Mouse (Mus musculus) bone marrow, adult 2 months (tissue): ENCODE data around the gene Nrg4.

Experiments used
- CTCF ChIP-seq: fragments of 200-500 bp; IDR thresholded peaks from 2 replicates; pipeline ENCODE4 v1.5.1; 2011; ENCODE audit warnings: low read length, control low read depth; ENCODE audit not compliant: control insufficient read depth, insufficient read depth
- POLR2A ChIP-seq: fragments of 200-500 bp; IDR thresholded peaks from 2 replicates; pipeline ENCODE4 v1.6.1; 2011; ENCODE audit warnings: low read depth, mild to moderate bottlenecking, control low read depth, low read length, borderline replicate concordance; ENCODE audit not compliant: control insufficient read depth

GRCm38 (mm10) chr9:55326515-55327233 lies at the start of gene Nrg4, which contains the start of gene Tmem266:
- TF ChIP-seq CTCF (no peak), POLR2A (no peak)
